Mouse (Mus musculus) midbrain, embryonic 16.5 days (tissue): ENCODE measurements around the gene Dhx29. TPM values are rescaled to one million over a fixed set of nuclear protein-coding genes. Genes with fewer than 3 reads are reported as not detected.
A peak's percentile ranks its signal among the peaks of the same experiment; 100 is the strongest.

Experiments used
- ATAC-seq: fragments of 200-750 bp; cut with Nextera tagmentation; 2 replicates; pipeline ENCODE4 v1.8.0; 2017; ENCODE audit warnings: moderate TSS enrichment
- H3K27ac ChIP-seq: fragments of 300-500 bp; sonication (generic); 2 replicates; pipeline ENCODE4 v1.5.1; 2014; ENCODE audit warnings: mild to moderate bottlenecking, low read length, mixed read lengths
- H3K27me3 ChIP-seq: fragments of 300-500 bp; sonication (generic); 2 replicates; pipeline ENCODE4 v1.6.1; 2014; ENCODE audit warnings: low read depth, low read length, mixed read lengths; ENCODE audit not compliant: control insufficient read depth, insufficient read depth
- H3K36me3 ChIP-seq: fragments of 300-500 bp; sonication (generic); 2 replicates; pipeline ENCODE4 v1.6.1; 2014; ENCODE audit warnings: mild to moderate bottlenecking, low read length, moderate library complexity, mixed read lengths; ENCODE audit not compliant: control insufficient read depth, insufficient read depth
- H3K4me1 ChIP-seq: fragments of 300-500 bp; sonication (generic); 2 replicates; pipeline ENCODE4 v1.6.1; 2014; ENCODE audit warnings: mild to moderate bottlenecking, low read length, mixed read lengths; ENCODE audit not compliant: control insufficient read depth, insufficient read depth
- H3K4me2 ChIP-seq: fragments of 300-500 bp; sonication (generic); 2 replicates; pipeline ENCODE4 v1.6.1; 2014; ENCODE audit warnings: mild to moderate bottlenecking, low read length, mixed read lengths
- H3K4me3 ChIP-seq: fragments of 300-500 bp; sonication (generic); 2 replicates; pipeline ENCODE4 v1.5.1; 2014; ENCODE audit warnings: low read depth, mild to moderate bottlenecking, low read length, moderate library complexity, mixed read lengths
- H3K9ac ChIP-seq: fragments of 300-500 bp; sonication (generic); 2 replicates; pipeline ENCODE4 v1.6.1; 2014; ENCODE audit warnings: low read depth, low read length, mixed read lengths
- H3K9me3 ChIP-seq: fragments of 300-500 bp; sonication (generic); replicated peaks from 2 replicates; pipeline ENCODE4 v1.6.1; 2014; ENCODE audit warnings: mild to moderate bottlenecking, low read length, mixed read lengths; ENCODE audit not compliant: control insufficient read depth, poor library complexity, severe bottlenecking
- WGBS: fragments of 180-500 bp; shearing (Covaris S2); extraction: QIAGEN DNeasy Blood & Tissue Kit; methylation state at CpG from one replicate; pipeline ENCODE4 v1.1.7; 2014; 5-methylcytosine and 5-hydroxymethylcytosine counted together
- polyA plus RNA-seq: library from polyadenylated mRNA; unstranded; fragments of >200 nt; fragmentation: Nextera tagmentation; extraction: Ambion mirVana; gene quantifications from 2 replicates; pipeline ENCODE4 v1.2.1, GENCODE M21; 2015

Gene Dhx29
- polyA plus RNA-seq, 1 experiment from 2014 or later, result 30.0 TPM

GRCm38 (mm10) chr13:112993531-112994152, 66.4 kb downstream of the Dhx29 start, which contains the start of gene Mcidas:
Gene Mcidas (plus strand): TSS chr13:112993845.
- no peaks in the 10 kb centered on the region for H3K36me3 ChIP-seq
- peak within 1 kb of the TSS; percentile 88 for H3K4me2 ChIP-seq
- H3K9me3 ChIP-seq, result no peaks in the 10 kb centered on the region
- no peak within 1 kb of the TSS for H3K27ac ChIP-seq
- under 1% methylated on average over 58 of the region's 63 CpGs for WGBS
- H3K4me3 ChIP-seq, result peak within 1 kb of the TSS; percentile 52
- H3K9ac ChIP-seq, result peak within 1 kb of the TSS; percentile 55
- H3K27me3 ChIP-seq, result peaks cover 72% of the 10 kb centered on the region
- peaks cover 23% of the 10 kb centered on the region for H3K4me1 ChIP-seq
- peak; percentile 54 for ATAC-seq

GRCm38 (mm10) chr13:112994191-112994590, 66.9 kb downstream of the Dhx29 start:
- Histone ChIP-seq H3K4me1 (peaks cover 23% of the 10 kb centered on the region), H3K9ac (peak overlapping the region; percentile 55), H3K4me2 (peak overlapping the region; percentile 88), H3K27ac (no peak overlapping the region), H3K9me3 (no peaks in the 10 kb centered on the region), H3K4me3 (peak overlapping the region; percentile 52), H3K36me3 (no peaks in the 10 kb centered on the region), H3K27me3 (peaks cover 72% of the 10 kb centered on the region)
- ATAC-seq, result peak; percentile 77
- 0% methylated on average over 25 of the region's 25 CpGs for WGBS

- Histone ChIP-seq H3K4me1 (peaks cover 19% of the 10 kb centered on the region), H3K27ac (no peak overlapping the region), H3K36me3 (no peaks in the 10 kb centered on the region), H3K9ac (no peak overlapping the region), H3K4me2 (no peak overlapping the region), H3K9me3 (no peaks in the 10 kb centered on the region), H3K27me3 (peaks cover 67% of the 10 kb centered on the region), H3K4me3 (no peak overlapping the region)
- WGBS, result 58% methylated on average over 4 of the region's 4 CpGs
- ATAC-seq, result no peak
Measured at GRCm38 (mm10) chr13:112996407-112996806, 69.2 kb downstream of the Dhx29 start.

GRCm38 (mm10) chr13:112997369-112997768, 70.1 kb downstream of the Dhx29 start:
- Histone ChIP-seq H3K9me3 (no peaks in the 10 kb centered on the region), H3K4me1 (peaks cover 19% of the 10 kb centered on the region), H3K36me3 (no peaks in the 10 kb centered on the region), H3K4me2 (no peak overlapping the region), H3K27me3 (peaks cover 61% of the 10 kb centered on the region), H3K27ac (no peak overlapping the region), H3K4me3 (no peak overlapping the region), H3K9ac (no peak overlapping the region)
- 66% methylated on average over 6 of the region's 6 CpGs for WGBS
- no peak for ATAC-seq

GRCm38 (mm10) chr13:112998427-112999201, 71.4 kb downstream of the Dhx29 start:
- no peak overlapping the region for H3K27ac ChIP-seq

GRCm38 (mm10) chr13:113000090-113000489, 72.8 kb downstream of the Dhx29 start:
- Histone ChIP-seq H3K36me3 (no peaks in the 10 kb centered on the region), H3K4me1 (peaks cover 10% of the 10 kb centered on the region), H3K9me3 (no peaks in the 10 kb centered on the region), H3K9ac (no peak overlapping the region), H3K27ac (no peak overlapping the region), H3K4me3 (no peak overlapping the region), H3K4me2 (no peak overlapping the region), H3K27me3 (peaks cover 43% of the 10 kb centered on the region)
- no peak for ATAC-seq
- WGBS, result 89% methylated on average over 3 of the region's 3 CpGs

More at GRCm38 (mm10) chr13:112998427-112999201, 71.4 kb downstream of the Dhx29 start:
- H3K9ac ChIP-seq, result peak overlapping the region; percentile 69
- H3K4me1 ChIP-seq, result peaks cover 15% of the 10 kb centered on the region
- peaks cover 52% of the 10 kb centered on the region for H3K27me3 ChIP-seq
- H3K36me3 ChIP-seq, result no peaks in the 10 kb centered on the region
- peak; percentile 68 for ATAC-seq
- H3K4me3 ChIP-seq, result peak overlapping the region; percentile 55
- peak overlapping the region; percentile 98 for H3K4me2 ChIP-seq
- H3K9me3 ChIP-seq, result no peaks in the 10 kb centered on the region
- under 1% methylated on average over 46 of the region's 46 CpGs for WGBS

GRCm38 (mm10) chr13:113000576-113001318, 73.5 kb downstream of the Dhx29 start:
- Histone ChIP-seq H3K27ac (no peak overlapping the region), H3K4me3 (no peak overlapping the region), H3K9ac (no peak overlapping the region), H3K4me2 (no peak overlapping the region), H3K27me3 (peaks cover 38% of the 10 kb centered on the region), H3K9me3 (no peaks in the 10 kb centered on the region), H3K36me3 (no peaks in the 10 kb centered on the region), H3K4me1 (peaks cover 10% of the 10 kb centered on the region)
- whole genome bisulfite sequencing, result 72% methylated on average over 9 of the region's 9 CpGs
- ATAC-seq, result no peak

- H3K27ac ChIP-seq, result no peak overlapping the region
- no peaks in the 10 kb centered on the region for H3K36me3 ChIP-seq
- H3K27me3 ChIP-seq, result no peaks in the 10 kb centered on the region
- ATAC-seq, result no peak
- H3K9ac ChIP-seq, result no peak overlapping the region
- no peak overlapping the region for H3K4me2 ChIP-seq
- no peak overlapping the region for H3K4me3 ChIP-seq
- WGBS, result 72% methylated on average over 6 of the region's 6 CpGs
- no peaks in the 10 kb centered on the region for H3K9me3 ChIP-seq
- no peaks in the 10 kb centered on the region for H3K4me1 ChIP-seq
Measured at GRCm38 (mm10) chr13:113012683-113013082, 85.4 kb downstream of the Dhx29 start.
